Mouse (Mus musculus) neural tube, embryonic 10.5 days (tissue): ENCODE data around the gene Adam30.
"Not testable (repeated sequence)": the region's sequence is repeated elsewhere in the genome, so short reads cannot be mapped to it uniquely, and the experiment has no call there.

Experiments
- DNase-seq: peaks from one replicate; pipeline ENCODE4 v3.0.0-alpha.2; 2017; ENCODE audit warnings: low spot score; ENCODE audit errors: extremely low spot score

Gene Adam30

DNA sequence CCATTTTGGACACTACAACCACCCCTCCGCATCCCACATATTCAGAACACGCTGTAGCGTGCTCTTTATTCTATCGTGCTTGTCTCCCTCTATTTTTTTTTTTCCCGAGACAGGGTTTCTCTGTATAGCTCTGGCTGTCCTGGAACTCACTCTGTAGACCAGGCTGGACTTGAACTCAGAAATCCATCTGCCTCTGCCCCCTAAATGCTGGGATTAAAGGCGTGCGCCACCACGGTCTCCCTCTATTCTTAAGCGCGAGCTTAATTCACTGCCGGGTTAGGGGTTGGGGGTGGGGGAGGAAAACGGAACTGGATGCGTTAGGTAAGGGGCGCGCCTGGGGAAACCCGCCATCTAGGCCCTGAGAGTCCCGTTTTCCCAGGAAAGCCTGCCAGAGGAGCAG is at the start of gene Adam30:
Gene Adam30 (plus strand): TSS at position 301 of the 400 bp plus-strand sequence.
- no peak for DNase-seq

DNA sequence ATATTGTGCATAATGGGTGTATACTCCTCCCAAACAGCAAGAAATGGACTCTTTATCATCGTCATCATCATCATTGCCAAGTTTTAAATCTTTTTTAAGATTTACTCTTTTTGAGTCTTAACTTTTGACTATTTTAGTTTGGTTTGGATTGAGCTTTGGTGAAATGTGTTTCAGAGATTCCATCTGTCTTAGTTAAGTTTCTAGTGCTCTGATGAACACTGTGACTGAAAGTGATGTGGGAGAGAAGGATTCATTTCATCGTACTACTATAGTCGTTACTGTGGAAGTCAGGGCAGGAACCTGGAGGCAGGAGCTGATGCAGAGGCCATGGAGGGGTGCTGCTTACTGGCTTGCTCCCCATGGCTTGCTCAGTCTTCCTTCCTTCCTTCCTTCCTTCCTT is 42.2 kb upstream of the Adam30 start:
- DNase-seq: no peak

DNA sequence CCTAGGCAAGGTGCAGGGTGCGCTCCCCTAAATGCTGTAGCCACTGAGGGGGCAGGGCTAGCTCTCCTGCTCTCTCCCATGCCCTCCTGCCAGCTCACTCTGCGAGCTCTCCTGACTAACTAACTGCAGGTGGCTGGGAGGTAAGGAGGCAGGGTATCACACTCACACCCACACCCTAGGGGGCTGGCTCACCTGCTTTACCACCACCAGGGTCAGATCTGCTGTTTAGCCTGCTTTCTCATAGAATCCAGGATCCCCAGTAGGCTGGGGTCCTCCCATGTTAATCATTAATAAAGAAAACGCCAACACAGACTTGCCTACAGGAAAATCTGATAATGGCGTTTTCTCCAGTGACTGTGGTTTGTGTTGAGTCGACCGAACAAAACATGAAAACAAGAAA is 41.1 kb upstream of the Adam30 start:
- no peak for DNase-seq

DNA sequence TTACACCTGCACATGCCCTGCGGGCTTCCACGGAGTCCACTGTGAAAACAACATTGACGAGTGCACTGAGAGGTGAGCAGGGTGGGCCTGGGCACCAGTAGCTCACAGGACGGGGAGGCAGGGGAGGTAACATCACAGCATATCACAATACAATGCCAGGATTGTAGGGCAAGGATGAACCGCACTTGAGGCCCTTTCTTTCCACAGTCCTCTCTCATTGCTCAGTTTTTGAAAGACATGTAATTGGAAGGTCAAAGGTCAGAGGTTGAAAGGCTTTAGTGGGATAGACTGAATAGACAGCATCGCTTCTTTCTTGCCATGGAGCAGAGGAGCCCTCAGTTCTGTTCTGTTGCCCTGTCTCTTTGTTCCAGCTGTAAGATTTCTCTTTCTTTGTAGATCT is 39.5 kb upstream of the Adam30 start:
- peak; percentile 33 for DNase-seq

DNA sequence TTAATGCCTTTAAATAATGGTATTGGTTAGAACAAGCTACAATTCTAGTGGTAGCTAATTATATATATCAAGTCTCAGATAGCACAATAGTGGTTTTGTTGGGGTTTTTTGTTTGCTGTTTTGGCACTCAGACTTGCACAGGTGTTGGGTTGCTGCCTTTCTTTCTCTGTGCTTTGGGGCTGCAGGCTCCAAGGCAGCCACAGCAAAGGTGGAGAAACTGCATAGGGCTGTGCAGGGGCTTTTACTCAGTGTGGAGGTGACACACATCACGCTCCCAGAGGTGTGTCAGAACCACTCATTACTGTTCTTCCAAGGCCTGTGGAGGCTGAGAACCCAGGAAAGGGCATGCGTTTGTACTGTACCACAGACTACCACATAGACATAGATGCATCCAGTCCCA is 32.7 kb upstream of the Adam30 start:
- DNase-seq: no peak

DNA sequence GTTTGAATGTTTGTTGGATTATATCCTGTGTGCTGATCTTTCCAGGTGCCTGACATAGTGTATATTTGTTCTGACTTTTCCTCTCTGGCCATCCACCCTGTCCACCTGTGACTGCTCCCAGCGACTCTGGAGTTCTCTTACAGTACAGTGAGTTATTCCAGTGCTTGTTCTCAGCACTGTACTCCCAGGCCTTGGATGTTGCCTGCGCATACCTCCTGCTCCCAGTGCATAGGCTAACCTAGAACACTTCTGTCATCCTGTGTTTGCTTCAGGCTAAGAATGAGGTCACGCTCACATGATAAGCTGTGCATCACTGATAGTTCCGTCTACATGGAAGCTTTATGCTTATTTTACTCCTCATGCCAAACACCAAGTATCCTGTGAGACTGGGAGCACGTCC is 31.7 kb upstream of the Adam30 start:
- DNase-seq: no peak

DNA sequence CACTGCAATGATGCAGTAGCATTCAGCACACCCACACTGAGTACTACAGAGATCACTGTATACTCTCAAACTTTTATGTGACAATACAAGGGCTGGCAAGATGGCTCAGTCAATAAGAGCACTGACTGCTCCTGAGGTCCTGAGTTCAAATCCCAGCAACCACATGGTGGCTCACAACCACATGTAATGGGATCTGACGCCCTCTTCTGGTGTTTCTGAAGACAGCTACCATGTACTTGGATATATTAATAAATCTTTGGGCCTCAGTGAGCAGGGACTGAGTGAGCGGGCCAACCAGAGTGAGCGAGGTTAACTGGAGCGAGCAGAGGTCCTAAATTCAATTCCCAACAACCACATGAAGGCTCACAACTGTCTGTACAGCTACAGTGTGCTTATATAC is 28.3 kb upstream of the Adam30 start:
- not testable (repeated sequence) for DNase-seq

DNA sequence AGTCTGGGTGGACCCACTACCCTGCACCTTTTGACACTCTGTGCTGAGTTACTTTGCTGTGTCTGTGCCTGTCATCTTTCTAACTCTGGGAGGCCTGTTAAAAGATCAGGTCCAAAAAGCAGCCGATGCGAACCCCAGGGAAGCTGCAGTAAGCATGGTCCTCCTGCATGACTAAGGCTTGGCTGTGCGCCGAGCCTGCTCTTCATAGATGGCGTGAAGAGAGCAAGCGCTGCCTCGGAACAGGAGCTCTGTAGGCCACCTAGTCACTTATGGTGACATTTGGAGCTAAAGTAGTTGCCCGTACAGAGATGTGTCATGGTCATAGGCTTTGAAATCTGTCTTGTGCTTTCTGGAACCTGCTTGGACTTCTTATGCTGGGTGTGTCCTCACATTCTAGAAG is 27.8 kb upstream of the Adam30 start:
- no peak for DNase-seq

DNA sequence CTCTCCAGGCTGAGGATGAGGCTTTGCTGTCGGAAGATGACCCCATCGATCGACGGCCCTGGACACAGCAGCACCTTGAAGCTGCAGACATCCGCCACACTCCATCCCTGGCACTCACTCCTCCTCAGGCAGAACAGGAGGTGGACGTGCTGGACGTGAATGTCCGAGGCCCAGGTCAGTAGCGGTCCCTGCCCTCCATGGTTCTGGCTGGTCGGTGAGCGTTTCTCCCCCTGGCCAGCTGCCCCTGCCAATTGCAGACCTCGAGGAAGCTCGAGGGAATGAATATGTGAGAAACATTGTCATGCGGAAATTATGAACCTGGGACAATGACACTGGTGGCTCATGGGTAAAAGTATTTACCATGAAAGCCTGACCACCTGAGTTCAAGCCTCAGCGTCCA is 19.0 kb upstream of the Adam30 start:
- no peak for DNase-seq

DNA sequence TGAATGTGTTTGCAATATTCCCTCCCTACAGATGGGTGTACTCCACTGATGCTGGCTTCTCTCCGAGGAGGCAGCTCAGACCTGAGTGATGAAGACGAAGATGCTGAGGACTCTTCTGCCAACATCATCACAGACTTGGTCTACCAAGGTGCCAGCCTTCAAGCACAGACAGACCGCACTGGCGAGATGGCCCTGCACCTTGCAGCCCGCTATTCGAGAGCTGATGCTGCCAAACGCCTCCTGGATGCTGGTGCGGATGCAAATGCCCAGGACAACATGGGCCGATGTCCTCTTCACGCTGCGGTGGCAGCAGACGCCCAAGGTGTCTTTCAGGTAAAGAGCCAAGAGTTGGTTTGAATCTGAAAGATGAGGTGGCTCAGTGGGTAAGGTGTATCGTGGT is 17.6 kb upstream of the Adam30 start:
- no peak for DNase-seq

DNA sequence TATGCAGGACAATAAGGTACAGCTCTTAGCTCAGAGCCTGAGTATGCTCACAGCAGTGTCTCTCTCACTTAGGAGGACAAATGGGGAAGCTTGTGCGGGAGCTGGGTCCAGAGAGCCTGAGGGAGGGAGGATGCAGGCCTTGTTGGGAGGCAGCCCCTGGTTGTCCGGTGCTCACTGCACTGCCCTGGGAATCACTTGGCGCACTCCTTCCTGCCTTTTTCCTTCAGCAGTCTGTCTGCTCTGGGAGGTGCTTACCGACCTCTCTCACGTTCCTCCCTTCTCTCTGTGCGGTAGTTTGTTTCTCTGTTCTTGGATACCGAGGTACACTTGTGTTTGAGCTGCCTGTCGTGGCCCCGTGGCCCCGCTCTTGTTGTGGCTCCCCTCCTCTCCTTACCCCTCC is 15.2 kb upstream of the Adam30 start:
- no peak for DNase-seq

DNA sequence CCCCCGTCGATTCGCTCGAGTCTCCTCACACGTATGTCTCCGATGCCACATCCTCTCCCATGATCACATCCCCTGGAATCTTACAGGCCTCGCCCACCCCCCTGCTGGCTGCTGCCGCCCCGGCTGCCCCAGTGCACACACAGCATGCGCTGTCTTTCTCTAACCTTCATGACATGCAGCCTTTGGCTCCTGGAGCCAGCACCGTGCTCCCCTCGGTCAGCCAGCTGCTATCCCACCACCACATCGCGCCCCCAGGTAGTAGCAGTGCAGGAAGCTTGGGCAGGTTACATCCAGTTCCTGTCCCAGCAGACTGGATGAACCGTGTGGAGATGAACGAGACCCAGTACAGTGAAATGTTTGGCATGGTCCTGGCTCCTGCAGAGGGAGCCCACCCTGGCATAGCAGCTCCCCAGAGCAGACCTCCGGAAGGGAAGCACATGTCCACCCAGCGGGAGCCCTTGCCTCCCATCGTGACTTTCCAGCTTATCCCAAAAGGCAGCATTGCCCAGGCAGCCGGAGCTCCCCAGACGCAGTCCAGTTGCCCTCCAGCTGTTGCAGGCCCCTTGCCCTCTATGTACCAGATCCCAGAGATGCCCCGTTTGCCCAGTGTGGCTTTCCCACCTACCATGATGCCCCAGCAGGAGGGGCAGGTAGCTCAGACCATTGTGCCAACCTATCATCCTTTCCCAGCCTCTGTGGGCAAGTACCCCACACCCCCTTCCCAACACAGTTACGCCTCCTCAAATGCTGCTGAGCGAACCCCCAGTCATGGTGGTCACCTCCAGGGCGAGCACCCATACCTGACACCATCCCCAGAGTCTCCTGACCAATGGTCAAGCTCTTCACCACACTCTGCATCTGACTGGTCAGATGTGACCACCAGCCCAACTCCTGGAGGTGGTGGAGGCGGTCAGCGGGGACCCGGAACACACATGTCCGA is 13.7 kb upstream of the Adam30 start:
- DNase-seq: no peak

DNA sequence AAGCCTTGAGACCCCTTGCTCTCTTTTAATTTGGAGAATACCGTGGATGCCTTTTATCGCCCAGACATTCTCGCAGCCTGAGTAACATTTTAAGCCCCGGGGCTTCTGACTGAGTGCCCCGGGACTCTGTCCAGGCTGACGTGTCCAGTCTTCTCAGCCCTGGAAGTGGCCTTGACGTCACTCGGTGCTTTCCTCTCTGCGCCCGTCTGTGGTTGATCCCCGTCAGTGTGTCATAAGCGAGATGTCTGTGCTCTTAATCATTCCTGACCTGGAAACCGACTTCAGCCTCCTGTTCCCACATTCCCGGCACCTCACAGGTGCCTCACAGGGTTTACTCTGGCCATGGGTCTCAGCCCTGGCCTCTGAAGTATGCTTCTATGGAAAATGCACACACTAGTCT is 12.7 kb upstream of the Adam30 start:
- DNase-seq: no peak

DNA sequence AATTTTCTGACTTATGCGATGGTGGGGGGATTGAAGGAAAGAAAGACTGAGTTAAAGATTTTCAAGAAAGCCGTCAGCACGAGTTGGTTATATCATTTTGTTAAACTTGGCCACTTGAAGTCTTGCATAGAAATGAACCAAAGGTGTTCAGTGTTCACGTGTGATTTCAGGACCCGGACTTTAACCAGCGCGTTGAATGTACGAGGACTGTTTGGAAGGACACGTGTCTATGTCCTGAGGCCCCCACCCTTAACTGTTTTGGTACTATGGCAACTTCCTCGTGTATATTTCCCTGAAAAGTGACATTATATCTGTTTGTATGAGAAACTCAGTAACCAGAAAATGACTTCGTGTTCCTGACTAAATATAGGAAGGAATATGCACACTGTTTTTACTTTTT is 10.5 kb upstream of the Adam30 start:
- no peak for DNase-seq

DNA sequence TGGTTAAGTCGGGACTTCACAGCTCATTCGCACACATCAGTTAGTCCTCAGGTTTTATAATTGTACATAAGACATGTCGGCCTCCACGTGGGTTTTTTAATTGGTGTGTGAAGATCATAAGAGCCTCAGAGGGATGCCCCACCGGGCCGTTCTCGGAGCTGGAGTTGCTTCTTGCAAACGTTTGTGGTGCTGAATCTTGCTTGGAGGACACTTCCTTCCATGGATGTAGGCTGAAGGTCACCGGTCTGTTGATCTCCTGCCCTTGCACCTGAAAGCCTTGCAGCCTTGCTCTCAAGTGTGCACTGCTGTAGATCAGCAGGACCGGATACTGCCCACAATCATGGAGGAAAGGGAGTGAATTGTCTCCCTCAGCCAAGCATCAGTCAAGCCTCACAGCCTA is 9.4 kb upstream of the Adam30 start:
- DNase-seq: peak; percentile 8

DNA sequence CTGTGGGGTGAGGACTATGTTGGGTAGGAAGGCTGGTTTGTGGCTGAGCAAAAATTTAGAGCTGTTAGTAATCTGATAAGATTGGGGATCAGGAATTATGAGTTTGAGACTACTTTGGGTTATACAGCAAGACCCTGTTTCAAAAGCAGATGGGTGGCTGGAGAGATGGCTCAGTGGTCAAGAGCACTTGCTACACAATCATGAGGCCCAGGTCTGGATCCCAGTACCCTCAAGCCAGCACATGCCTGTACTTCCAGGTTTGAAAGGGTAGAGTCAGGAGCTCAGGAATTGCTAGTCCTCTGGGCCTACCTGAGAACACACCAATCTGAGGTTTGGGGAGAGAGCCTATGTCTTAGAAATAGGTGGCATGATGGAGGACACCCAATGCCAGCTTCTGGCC is 7.0 kb upstream of the Adam30 start:
- DNase-seq: peak; percentile 11

DNA sequence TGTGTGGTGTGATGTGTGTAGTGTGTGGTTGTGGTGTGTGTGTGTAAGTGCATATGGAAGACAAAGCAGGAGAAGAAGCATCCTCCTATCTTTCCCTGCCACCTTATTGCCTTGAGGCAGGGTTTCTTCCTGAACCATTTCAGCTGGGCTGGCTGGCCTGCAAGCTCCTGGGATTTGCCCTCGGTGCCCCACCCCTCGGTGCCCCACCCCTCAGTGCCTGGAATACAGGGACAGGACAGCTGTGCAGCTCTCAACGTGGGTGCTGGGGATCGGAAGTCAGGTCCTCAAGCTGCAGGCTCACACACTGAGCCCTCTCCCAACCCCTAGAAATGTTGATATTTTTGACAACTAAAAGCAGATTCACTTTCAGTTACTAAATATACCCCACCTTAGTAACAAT is 4.3 kb upstream of the Adam30 start:
- DNase-seq: peak; percentile 6

DNA sequence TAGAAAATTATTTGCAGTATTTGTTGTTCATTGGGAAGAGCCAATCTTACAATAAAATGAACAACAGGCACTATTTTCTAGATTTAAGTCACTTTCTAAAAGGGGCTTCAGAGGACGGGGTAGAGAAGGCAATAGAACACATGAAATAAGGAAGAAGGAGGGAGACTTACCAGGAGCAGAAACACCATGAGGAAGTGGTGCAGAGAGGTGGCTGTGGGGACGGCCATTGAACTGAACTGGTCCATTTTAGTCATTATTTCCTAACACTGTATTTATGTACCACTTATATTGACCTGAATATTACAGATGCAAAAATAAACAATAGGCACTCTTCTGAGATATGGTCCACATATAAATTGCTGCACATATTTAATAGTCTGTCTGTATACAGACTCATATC is 3.4 kb upstream of the Adam30 start:
- no peak for DNase-seq

DNA sequence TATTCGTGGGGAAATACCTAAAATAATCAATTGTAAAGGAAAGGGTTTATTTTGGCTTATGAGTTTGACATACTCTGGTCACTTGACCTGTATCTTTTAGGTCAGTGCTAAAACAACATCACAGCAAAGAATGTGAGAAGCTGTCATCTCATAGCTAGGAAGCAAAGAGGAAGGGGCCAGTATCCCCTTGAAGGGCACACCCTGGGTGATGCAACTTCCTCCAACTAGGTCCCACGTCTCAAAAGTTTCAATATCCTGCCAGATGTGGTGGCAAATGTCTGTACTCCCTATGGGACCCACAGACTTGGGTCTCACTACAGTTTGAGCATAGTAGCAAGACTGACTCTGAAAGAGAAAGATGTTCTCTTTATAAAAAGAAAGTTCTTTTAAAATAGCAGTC is 2.8 kb upstream of the Adam30 start:
- DNase-seq: peak; percentile 5

DNA sequence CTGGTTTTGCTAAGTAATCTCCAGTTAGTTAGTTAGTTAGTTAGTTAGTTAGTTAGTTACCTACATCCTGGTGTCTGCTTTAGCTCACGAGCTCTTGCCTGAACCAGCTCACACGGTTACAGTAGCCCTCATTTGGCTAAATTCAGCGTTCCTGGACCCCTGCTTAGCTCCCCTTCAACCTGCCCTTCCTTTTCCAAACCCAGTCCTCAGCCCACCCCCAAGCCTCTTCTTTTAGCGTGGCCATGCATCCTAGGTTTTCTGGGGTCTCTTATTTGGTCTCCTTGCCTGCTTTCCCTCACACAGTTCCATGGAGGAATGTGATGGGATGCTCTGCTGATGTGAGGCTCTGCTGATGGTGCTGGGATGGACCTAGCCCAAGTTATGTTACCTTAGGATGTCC is 1.8 kb upstream of the Adam30 start:
- DNase-seq: no peak

DNA sequence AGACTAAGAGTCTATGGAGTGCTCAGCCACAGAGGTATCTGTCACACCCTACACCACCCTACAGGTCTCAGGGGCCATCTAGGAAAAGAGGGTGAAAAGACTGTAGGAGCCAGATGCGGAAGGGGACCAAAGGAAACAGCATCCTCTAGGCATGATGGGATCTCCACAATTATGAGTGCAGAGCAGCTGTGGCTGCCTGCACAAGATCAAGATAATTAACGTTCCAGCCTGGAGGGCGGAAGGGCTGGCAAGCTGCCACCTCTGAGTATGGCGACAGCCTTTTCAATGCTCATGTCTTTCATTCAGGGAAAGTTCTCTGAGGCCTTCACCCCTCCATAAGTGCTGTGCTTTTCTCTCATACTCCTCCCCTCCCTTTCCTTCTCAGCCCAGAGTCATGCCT is 1.1 kb upstream of the Adam30 start:
- no peak for DNase-seq

DNA sequence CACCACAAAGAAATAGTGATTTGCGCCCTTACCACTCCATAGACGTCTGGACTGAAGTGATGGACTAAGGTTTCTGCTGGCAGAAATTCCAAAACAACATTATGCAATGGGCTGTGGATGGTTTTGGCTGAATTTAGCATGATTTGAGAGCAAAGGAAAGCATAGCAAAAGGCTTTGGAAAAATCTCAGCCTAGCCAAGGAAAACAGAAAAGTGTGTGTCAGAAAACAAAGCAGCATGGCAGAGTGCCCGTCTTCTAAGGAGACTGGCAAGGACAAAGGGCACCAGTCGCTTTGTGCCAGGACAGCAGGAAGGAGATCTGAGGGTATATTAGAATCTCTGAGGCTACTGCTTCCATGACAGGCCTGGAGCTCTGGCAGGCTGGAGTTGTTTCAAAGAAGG is 17.9 kb downstream of the Adam30 start:
- DNase-seq: no peak

DNA sequence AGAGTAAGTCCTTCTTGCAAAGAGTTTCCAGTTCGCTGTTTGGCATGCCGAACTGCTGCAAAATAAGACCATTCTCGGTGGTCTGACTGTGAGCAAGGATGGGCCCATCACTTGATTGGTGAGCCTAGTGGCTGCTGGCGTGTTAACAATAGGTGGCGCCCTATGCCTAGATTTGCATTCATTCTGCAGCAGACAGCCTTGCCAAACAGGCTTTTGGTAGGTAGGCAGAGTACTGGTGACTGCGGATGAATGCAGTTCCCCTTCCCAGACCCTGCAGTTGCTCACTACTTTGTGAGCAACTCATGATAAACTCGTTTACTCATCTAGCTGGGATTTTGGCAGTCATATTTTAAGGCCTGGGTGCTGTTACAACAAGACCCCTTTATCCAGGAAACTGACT is 20.4 kb downstream of the Adam30 start:
- DNase-seq: peak; percentile 55
